Mouse (Mus musculus) heart, embryonic 12.5 days (tissue): ENCODE data around the gene Fshr. TPM values are rescaled to one million over a fixed set of nuclear protein-coding genes. Genes with fewer than 3 reads are reported as not detected.

ENCODE experiments used
- ATAC-seq: fragments of 200-750 bp; cut with Nextera tagmentation; 2 replicates; pipeline ENCODE4 v1.8.0; 2017; ENCODE audit warnings: moderate TSS enrichment, moderate library complexity; ENCODE audit not compliant: insufficient number of reproducible peaks, low FRiP score
- H3K27ac ChIP-seq: fragments of 300-500 bp; sonication (generic); 2 replicates; pipeline ENCODE4 v1.5.1; 2016; ENCODE audit warnings: mild to moderate bottlenecking, moderate library complexity; ENCODE audit not compliant: poor library complexity, severe bottlenecking
- H3K27me3 ChIP-seq: fragments of 300-500 bp; sonication (generic); replicated peaks from 2 replicates; pipeline ENCODE4 v1.6.1; 2016; ENCODE audit warnings: mild to moderate bottlenecking, moderate library complexity
- H3K36me3 ChIP-seq: fragments of 300-500 bp; sonication (generic); 2 replicates; pipeline ENCODE4 v1.6.1; 2016; ENCODE audit warnings: mild to moderate bottlenecking, moderate library complexity
- H3K4me1 ChIP-seq: fragments of 300-500 bp; sonication (generic); replicated peaks from 2 replicates; pipeline ENCODE4 v1.6.1; 2016; ENCODE audit warnings: mild to moderate bottlenecking
- H3K4me2 ChIP-seq: fragments of 300-500 bp; sonication (generic); 2 replicates; pipeline ENCODE4 v1.6.1; 2016; ENCODE audit warnings: mild to moderate bottlenecking, moderate library complexity
- H3K4me3 ChIP-seq: fragments of 300-500 bp; sonication (generic); 2 replicates; pipeline ENCODE4 v1.5.1; 2016; ENCODE audit warnings: mild to moderate bottlenecking
- H3K9ac ChIP-seq: fragments of 300-500 bp; sonication (generic); 2 replicates; pipeline ENCODE4 v1.6.1; 2016; ENCODE audit warnings: mild to moderate bottlenecking, moderate library complexity
- H3K9me3 ChIP-seq: fragments of 300-500 bp; sonication (generic); replicated peaks from 2 replicates; pipeline ENCODE4 v1.6.1; 2016; ENCODE audit warnings: mild to moderate bottlenecking, moderate library complexity
- WGBS: fragments of 180-500 bp; shearing (Covaris S2); methylation state at CpG from one replicate; pipeline ENCODE4 v1.1.7; 2016; 5-methylcytosine and 5-hydroxymethylcytosine counted together
- polyA plus RNA-seq: library from polyadenylated mRNA; unstranded; fragments of >200 nt; fragmentation: Nextera tagmentation; extraction: Ambion mirVana; gene quantifications from 2 replicates; pipeline ENCODE4 v1.2.1, GENCODE M21; 2016

Fshr gene
- polyA plus RNA-seq, 1 experiment from 2014 or later = not detected

DNA sequence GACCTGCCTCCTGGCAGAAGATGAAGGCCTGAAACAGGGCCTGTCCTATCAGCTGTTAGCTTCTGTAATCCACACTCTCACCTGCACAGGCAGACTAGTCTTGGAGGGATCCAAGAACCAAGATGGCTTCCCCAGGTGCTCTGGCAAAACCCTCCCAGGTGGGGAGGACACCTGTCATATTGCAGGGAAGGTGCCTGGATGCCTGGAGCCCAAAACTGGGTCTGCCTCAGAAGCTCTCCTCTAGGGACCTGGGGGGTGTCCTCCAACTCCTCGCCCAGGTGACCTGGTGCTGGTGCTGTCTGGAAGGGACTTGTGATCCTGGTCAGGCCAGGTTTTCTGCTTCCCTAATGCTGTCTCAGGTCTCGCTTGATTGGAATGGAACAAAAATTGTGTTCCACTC, 167.5 kb downstream of the Fshr start:
- Histone ChIP-seq H3K27ac (no peak overlapping the region), H3K27me3 (no peaks in the 10 kb centered on the region), H3K4me1 (no peaks in the 10 kb centered on the region), H3K9me3 (peaks cover 6% of the 10 kb centered on the region; the same call in 1 of the 2 replicates), H3K4me2 (no peak overlapping the region), H3K4me3 (no peak overlapping the region), H3K9ac (no peak overlapping the region), H3K36me3 (no peaks in the 10 kb centered on the region)
- 67% methylated on average over 2 of the region's 2 CpGs for WGBS
- no peak for ATAC-seq

DNA sequence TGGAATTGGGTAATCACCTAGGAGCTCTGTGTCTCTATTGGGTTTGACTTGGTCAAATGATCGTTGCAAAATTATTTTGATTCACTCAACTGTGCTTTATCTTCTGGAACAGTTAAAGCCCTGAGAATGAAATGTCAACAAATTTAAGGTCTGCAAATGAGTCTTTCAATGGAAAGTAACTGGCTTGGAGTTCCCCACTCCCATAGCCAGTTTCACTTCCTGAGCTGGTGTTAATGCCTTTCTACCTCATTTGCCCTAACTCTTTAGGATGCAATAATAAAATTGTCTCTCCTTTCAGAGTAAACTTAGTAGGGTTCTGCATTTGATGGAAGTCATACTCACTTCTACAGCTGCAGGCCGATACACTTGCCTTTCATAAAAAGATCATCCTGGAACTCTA, 181.0 kb downstream of the Fshr start:
- no peak overlapping the region for H3K9ac ChIP-seq
- no peak overlapping the region for H3K4me2 ChIP-seq
- no peaks in the 10 kb centered on the region for H3K36me3 ChIP-seq
- no peaks in the 10 kb centered on the region for H3K27me3 ChIP-seq
- ATAC-seq = no peak
- no peaks in the 10 kb centered on the region for H3K9me3 ChIP-seq
- H3K27ac ChIP-seq = no peak overlapping the region
- H3K4me3 ChIP-seq = no peak overlapping the region
- no peaks in the 10 kb centered on the region for H3K4me1 ChIP-seq
- 80% methylated on average over 2 of the region's 2 CpGs for WGBS

DNA sequence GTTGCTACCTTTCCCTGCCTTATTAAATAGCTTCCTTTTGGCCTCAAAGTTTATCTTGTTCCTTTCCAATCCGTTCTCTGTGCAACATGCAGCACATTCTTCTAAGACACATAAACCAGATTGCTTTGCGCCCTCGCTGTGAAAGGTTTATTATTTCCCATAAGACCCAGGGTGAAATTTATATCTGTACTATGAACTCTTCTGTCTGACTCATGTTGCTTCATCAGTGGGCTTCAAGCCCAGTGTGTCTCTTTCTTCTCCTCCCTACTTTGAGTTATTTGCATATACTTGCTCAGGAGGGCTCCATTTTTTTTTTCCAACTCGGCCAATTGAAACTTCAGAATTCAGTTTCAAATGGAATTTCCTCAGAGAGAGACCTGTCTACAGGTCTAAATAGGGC, 183.5 kb downstream of the Fshr start:
- no peak overlapping the region for H3K9ac ChIP-seq
- no peak overlapping the region for H3K27ac ChIP-seq
- no peak for ATAC-seq
- WGBS = 63% methylated on average over 4 of the region's 4 CpGs
- H3K27me3 ChIP-seq = no peaks in the 10 kb centered on the region
- no peak overlapping the region for H3K4me2 ChIP-seq
- H3K4me3 ChIP-seq = no peak overlapping the region
- no peaks in the 10 kb centered on the region for H3K9me3 ChIP-seq
- no peaks in the 10 kb centered on the region for H3K36me3 ChIP-seq
- no peaks in the 10 kb centered on the region for H3K4me1 ChIP-seq

DNA sequence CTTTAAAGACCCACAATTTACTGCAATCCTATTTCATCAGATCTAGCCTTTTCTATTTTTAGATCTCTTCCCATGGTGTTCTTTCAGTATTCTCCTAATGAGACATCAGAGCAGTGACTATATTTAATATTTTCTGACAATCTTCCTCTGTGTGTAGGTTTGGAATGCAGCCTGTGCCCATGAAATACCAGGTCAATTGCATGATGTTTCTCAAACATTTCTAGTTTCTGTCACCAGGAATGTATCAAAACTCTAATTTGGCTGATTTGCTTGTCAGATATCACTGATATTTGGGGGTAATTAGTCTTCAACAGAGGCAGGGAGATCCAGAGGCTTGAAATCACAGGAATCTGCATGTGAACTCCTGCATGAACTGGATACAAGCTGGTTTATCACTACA, 186.8 kb downstream of the Fshr start:
- no peaks in the 10 kb centered on the region for H3K9me3 ChIP-seq
- H3K9ac ChIP-seq = no peak overlapping the region
- no peak overlapping the region for H3K4me2 ChIP-seq
- H3K27me3 ChIP-seq = no peaks in the 10 kb centered on the region
- H3K4me1 ChIP-seq = no peaks in the 10 kb centered on the region
- no peak overlapping the region for H3K4me3 ChIP-seq
- no peaks in the 10 kb centered on the region for H3K36me3 ChIP-seq
- ATAC-seq = no peak
- H3K27ac ChIP-seq = no peak overlapping the region

DNA sequence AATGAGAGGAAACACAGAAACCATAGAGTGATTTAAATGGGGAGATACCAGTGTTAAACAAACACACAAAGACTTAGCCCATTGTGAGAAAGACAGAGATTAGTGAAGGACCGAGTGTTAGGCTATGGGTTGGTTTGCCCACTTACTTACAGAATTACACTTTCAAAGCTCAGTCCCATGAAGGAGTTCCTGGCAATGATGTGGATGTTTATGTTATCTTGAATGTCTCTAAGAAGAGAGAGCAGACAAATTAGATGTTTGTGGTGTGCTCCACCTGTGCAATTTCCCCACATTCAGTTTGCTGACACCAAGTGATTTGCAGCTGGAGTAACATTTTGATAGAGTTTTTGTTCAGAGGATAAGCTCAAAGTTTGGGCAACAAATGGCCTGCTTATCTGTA, 191.4 kb downstream of the Fshr start:
- no peak overlapping the region for H3K27ac ChIP-seq
- no peaks in the 10 kb centered on the region for H3K36me3 ChIP-seq
- no peaks in the 10 kb centered on the region for H3K9me3 ChIP-seq
- 70% methylated on average over 1 of the region's 1 CpGs for WGBS
- no peaks in the 10 kb centered on the region for H3K27me3 ChIP-seq
- no peak overlapping the region for H3K4me2 ChIP-seq
- no peaks in the 10 kb centered on the region for H3K4me1 ChIP-seq
- no peak for ATAC-seq
- no peak overlapping the region for H3K4me3 ChIP-seq
- H3K9ac ChIP-seq = no peak overlapping the region

DNA sequence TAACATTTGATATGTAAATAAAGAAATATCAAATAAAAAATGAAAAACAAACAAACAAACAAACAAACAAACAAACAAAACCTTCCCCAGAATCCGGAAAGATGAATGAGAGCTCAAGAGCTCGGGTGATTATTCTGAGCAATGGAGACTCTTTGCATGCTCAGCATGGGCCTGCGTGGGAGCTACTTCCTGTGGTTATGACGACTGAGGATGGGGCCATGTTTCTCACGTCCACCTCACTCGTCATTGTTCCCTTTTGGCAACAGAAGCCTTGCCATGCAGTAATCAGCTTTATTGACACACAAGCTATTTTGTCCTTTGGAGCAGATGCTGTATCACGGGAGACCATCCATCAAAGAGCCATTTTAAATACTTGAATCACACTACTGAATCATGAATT, 191.8 kb downstream of the Fshr start:
- Histone ChIP-seq H3K4me3 (no peak overlapping the region), H3K9ac (no peak overlapping the region), H3K9me3 (no peaks in the 10 kb centered on the region), H3K27ac (no peak overlapping the region), H3K4me1 (no peaks in the 10 kb centered on the region), H3K36me3 (no peaks in the 10 kb centered on the region), H3K4me2 (no peak overlapping the region), H3K27me3 (no peaks in the 10 kb centered on the region)
- WGBS = 77% methylated on average over 7 of the region's 7 CpGs
- no peak for ATAC-seq

DNA sequence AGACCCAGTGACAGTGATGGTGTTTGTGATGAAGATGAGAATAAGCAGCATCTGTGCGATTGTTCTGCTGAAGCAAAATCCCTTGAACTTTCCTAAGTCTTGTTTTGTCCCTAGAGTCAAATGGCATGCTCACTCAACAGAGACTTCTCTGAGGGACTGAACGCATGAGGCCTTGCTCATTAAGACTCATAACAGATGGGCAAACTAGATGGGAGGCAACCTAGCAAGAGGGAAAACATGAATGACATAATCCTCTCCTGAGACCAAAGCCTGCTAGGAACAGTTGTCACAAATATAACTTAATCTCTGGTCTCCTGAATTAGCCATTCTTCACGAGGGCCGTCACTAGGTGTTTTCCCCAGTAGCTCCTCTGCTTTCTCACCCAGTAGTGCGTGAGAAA, 194.5 kb downstream of the Fshr start:
- no peak overlapping the region for H3K9ac ChIP-seq
- H3K4me2 ChIP-seq = no peak overlapping the region
- no peaks in the 10 kb centered on the region for H3K27me3 ChIP-seq
- H3K4me1 ChIP-seq = no peaks in the 10 kb centered on the region
- no peaks in the 10 kb centered on the region for H3K9me3 ChIP-seq
- 73% methylated on average over 5 of the region's 5 CpGs for WGBS
- no peak overlapping the region for H3K27ac ChIP-seq
- ATAC-seq = no peak
- H3K4me3 ChIP-seq = no peak overlapping the region
- H3K36me3 ChIP-seq = no peaks in the 10 kb centered on the region

DNA sequence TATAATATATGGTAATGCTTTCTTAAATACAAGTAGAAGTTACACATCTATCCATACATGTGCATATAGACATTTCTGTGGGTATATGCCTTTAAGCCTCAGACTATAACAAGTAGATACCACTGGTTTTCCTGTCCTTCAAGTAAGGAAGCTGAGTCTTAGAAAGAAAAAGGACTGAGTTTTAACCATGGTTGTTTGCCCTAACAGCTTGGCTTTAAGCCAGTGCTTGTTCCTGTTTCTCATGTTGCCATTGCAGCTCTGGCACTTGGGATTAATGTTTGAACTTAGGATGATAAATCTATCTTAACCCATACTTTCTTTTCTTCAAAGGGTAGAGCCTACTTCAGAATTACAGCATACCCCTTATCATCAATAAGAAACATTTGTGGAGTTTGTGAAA, 200.6 kb downstream of the Fshr start:
- no peaks in the 10 kb centered on the region for H3K27me3 ChIP-seq
- no peaks in the 10 kb centered on the region for H3K36me3 ChIP-seq
- ATAC-seq = no peak

DNA sequence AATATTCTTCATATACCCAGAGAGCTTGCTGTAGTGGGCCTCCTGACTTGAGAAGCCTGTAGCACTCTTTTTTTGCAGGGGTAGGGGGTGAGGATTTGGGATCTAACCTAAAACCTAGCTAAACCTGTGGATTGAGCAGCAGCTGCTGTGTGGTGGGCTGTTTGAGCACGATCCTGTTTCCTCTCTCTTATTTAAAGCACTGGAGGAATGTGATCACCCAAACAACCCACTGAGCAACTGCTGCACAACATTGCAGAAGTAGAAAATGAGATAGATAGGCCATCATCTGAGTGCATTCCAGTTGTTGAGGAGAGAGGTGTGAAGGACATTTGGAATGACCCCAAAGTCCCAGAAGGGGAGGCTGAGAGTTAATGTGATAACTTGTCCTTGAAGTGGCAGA, 202.2 kb downstream of the Fshr start:
- H3K4me3 ChIP-seq = no peak overlapping the region
- no peak overlapping the region for H3K9ac ChIP-seq
- no peaks in the 10 kb centered on the region for H3K36me3 ChIP-seq
- no peaks in the 10 kb centered on the region for H3K27me3 ChIP-seq
- H3K27ac ChIP-seq = peak overlapping the region; percentile 43; the same call in 1 of the 2 replicates
- WGBS = 28% methylated on average over 1 of the region's 1 CpGs
- H3K4me1 ChIP-seq = peaks cover 9% of the 10 kb centered on the region
- ATAC-seq = no peak
- H3K9me3 ChIP-seq = no peaks in the 10 kb centered on the region
- H3K4me2 ChIP-seq = no peak overlapping the region

More for the DNA sequence above, 200.6 kb downstream of the Fshr start:
- H3K9me3 ChIP-seq = no peaks in the 10 kb centered on the region
- H3K27ac ChIP-seq = no peak overlapping the region
- no peak overlapping the region for H3K4me2 ChIP-seq
- H3K4me1 ChIP-seq = peaks cover 9% of the 10 kb centered on the region
- no peak overlapping the region for H3K4me3 ChIP-seq
- no peak overlapping the region for H3K9ac ChIP-seq

DNA sequence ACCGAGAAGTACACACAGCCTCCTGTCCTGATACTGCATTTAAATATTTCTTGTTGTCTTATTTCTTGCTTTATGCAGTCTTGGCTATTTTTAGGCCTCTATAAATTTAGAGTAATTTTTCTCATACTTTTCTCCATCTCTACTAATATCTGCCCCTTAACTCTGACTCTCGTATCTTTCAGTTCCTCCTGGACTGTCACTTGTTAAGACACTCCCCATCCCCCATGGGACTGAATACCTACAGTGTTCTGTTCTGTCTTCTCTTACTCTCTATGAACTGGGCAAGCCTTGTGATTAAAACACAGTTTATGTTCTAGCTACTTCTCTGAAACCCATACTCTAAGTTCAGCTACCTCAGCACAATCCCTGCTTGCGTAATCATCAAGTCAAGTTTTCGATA, 209.2 kb downstream of the Fshr start:
- 81% methylated on average over 4 of the region's 4 CpGs for WGBS
- ATAC-seq = no peak
- Histone ChIP-seq H3K4me1 (no peaks in the 10 kb centered on the region), H3K27me3 (no peaks in the 10 kb centered on the region), H3K9me3 (no peaks in the 10 kb centered on the region), H3K9ac (no peak overlapping the region), H3K36me3 (no peaks in the 10 kb centered on the region), H3K4me3 (no peak overlapping the region), H3K27ac (no peak overlapping the region), H3K4me2 (no peak overlapping the region)

DNA sequence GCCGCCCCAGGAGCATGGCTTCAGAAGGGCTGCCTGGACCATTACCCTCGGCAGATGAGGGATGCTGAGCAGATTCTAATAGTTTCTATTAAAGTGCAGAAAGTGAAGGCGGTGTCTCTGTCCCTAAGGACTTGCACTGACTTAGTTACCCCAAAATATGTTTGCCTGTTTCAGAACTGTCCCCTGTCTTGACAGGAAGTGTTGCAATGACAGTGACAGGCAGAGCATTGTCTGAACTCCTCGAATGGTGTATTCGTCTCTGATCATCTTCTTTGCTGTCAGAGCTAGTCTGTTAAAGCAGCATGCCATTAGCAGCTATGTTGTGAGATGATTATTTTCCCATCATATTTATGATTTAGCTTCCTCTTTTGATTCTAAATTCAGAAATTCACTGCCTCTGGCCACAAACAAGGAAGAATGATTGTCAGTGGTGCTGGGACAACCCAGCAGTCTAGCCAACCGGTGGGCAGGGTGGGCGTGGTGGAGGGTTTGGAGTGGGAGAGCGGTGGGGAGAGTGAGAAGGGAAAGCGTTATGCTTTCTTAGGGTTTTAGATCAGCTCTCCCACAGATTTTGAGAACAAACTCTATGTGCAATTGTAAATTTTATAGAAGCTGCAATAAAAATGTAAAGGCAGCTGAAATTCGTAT, 219.6 kb downstream of the Fshr start:
- Histone ChIP-seq H3K27me3 (no peaks in the 10 kb centered on the region), H3K4me2 (no peak overlapping the region), H3K4me3 (no peak overlapping the region), H3K9ac (no peak overlapping the region), H3K4me1 (no peaks in the 10 kb centered on the region), H3K27ac (no peak overlapping the region), H3K9me3 (no peaks in the 10 kb centered on the region; the same call in 1 of the 2 replicates), H3K36me3 (no peaks in the 10 kb centered on the region)
- ATAC-seq = no peak
- 76% methylated on average over 10 of the region's 10 CpGs for WGBS

DNA sequence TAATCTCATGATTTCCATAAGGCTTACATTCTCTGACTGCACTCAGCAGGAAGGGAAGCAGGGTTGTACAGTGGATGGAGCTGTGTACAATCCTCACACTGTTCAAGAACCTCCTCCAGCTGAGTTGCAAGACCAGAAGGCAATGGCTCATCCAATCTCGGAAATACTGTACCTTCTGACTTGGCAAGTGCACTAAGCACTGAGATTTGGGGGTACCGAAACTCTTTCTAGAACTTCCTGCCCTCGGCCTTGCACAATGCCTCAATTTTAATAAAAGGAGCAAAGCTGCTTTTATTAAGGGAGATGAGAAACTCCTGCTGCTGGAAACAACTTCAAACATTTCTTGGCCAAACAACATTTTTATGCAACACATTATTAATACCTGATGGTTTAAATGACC, 225.9 kb downstream of the Fshr start:
- no peaks in the 10 kb centered on the region for H3K4me1 ChIP-seq
- ATAC-seq = no peak
- no peak overlapping the region for H3K27ac ChIP-seq
- no peak overlapping the region for H3K4me2 ChIP-seq
- no peak overlapping the region for H3K9ac ChIP-seq
- H3K4me3 ChIP-seq = no peak overlapping the region
- H3K9me3 ChIP-seq = no peaks in the 10 kb centered on the region
- no peaks in the 10 kb centered on the region for H3K36me3 ChIP-seq
- H3K27me3 ChIP-seq = no peaks in the 10 kb centered on the region
- 77% methylated on average over 3 of the region's 3 CpGs for WGBS
